Mouse (Mus musculus) MEL-GATA-1-ER (cell line): ENCODE measurements around the gene Scmh1.

Source experiments
- DNase-seq: peaks from one replicate; pipeline ENCODE4 v3.0.0-alpha.2; 2012; ENCODE audit warnings: low read depth; ENCODE audit errors: extremely low read depth

Scmh1 gene

DNA sequence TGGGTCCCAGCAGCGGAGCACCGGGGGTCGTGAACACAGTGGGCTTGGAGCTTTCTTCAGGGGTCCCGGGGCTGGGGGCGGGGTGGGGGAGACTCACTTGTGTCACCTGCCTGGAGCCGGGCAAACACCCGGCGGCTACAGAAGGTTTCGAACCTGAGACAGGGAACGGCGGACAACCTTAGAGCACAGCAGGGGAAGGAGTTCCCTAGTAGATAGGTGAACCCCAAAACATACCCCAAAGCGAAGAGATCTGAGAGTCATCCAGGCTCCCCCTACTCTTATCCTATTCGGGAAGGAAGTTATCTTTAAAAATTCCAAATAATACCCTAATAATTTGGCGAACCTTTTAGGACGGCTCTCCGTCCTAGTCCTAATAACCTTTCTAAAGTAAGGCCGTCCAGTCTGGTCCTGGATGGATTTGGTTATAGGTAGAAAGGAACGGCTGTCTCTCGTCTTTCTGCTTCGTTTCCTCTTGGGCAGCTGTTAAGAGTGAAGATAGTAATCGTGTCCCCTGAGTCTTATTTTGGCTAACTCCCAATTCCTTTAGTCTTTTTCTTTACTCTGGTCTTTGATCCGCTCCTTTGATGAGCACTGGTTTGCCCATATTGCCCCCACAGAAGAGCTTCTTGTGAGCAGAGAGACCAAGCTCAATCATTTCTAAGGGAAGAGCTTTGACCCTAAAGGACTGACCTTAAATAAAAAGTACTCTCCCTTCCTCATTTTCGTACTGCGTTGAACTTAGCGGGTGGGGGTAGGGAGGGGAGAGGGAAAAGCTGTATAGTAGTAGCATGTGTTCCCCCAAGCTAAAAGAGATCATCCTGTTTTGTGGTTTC, 941 bp downstream of the Scmh1 start:
- DNase-seq, result peak; percentile 46

- DNase-seq, result peak; percentile 39
Measured at GRCm38 (mm10) chr4:120406639-120407273, 1.7 kb downstream of the Scmh1 start.

DNA sequence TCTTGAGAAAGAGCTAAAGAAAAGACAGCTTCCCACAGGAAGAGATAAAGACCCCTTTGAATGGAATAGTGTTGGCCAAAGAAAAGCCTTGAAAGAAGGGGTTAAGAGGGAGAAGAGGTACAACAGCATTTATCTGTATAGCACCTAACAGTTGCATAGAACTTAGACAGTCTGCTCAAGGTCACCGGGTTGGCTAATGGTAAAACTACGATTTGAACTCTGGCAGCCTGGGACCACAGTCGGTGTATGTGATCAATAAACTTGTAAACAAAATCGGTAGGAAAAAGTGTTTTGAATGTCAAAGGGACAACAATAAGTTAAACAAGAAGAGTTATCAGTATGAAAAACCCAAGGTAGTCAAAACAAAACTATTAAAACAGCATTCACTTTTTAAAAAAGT, 13.0 kb downstream of the Scmh1 start:
- DNase-seq, result no peak

DNA sequence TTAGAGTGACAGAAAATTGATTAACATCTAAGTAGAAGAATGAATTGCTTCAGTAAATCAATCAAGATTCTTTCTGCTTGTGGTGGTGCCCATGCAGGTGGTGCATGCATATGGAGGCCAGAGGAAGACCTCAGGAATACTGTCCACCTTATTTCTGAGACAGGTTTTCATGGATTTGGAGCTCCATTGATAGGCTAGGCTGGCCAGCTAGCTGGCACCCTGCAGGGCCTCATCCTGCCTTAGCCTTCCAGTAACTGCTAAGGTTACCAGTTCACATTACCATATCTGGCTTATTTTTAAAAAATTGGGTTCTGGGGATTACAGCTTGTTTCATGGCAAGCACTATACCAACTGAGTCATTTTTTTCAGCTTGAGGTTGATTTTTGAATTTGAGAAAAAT, 15.1 kb downstream of the Scmh1 start:
- no peak for DNase-seq

DNA sequence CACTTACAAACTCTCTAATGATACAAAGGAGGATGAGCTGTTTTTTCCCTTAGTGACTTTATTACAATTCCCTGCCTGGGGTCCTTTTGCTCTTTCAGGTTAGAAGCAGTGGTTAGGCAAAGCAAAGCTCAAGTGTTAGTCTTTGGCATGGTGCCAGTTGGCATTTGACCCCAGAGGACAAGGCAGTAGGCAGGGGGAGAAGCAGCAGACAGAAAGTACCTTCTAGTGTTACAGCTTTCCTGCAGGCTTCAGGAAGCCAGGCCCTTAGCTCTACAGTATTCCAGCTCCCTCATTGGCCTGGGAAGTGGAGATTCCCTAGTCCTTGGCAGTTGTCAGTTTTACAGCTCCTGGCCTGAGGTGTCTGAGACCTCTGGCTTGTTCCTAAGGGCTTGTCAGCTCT, 15.6 kb downstream of the Scmh1 start:
- no peak for DNase-seq

- DNase-seq, result no peak
Measured at GRCm38 (mm10) chr4:120430601-120431000, 25.5 kb downstream of the Scmh1 start.

- no peak for DNase-seq
Measured at GRCm38 (mm10) chr4:120432599-120433373, 27.7 kb downstream of the Scmh1 start.

- DNase-seq, result no peak
Measured at GRCm38 (mm10) chr4:120461741-120462140, 56.7 kb downstream of the Scmh1 start.

GRCm38 (mm10) chr4:120472946-120473345, 67.9 kb downstream of the Scmh1 start:
- no peak for DNase-seq

- no peak for DNase-seq
Measured at GRCm38 (mm10) chr4:120487707-120488106, 82.6 kb downstream of the Scmh1 start.

- DNase-seq, result no peak
Measured at GRCm38 (mm10) chr4:120506955-120507354, 101.9 kb downstream of the Scmh1 start.

DNA sequence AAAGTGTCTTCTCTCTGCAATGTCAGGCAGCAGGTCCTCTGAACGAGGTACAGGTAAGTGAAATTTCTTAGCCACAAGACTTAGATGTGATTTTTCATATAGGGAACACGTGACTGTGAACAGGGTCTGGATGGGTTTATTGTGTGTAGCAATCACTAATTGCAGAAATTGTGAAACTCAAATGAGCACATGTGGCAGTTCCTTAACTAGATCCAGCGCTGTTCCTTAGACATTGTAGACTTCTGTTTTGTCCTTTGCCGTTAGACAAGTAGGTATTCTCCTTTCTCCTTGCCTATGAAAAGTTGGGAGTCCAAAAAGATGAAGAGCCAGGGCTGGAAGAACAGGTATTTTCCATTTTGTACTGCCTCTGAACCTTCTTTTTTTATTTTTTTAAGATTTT, 106.1 kb downstream of the Scmh1 start:
- no peak for DNase-seq

GRCm38 (mm10) chr4:120514366-120514765, 109.3 kb downstream of the Scmh1 start:
- no peak for DNase-seq

DNA sequence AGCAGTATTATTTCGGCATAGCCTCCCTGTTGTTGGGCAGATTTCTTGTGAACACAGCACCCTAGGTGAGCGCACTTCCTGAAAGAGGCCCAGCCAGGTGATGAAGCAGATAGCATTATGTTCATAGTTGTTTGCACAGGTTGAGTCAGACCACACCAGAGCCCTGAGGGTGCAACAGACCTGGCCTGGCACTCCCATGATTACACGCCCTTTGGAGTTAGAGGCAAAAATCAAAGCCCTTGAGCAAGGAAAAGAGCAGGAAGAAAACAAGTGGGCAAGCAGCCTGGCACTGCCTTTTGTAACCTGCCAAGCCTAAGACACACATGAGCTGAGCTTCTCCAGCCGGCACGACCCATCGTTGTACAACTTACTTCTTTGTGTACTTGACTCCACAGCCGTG, 111.4 kb downstream of the Scmh1 start:
- DNase-seq, result no peak

GRCm38 (mm10) chr4:120516907-120517306, 111.8 kb downstream of the Scmh1 start:
- DNase-seq, result no peak

DNA sequence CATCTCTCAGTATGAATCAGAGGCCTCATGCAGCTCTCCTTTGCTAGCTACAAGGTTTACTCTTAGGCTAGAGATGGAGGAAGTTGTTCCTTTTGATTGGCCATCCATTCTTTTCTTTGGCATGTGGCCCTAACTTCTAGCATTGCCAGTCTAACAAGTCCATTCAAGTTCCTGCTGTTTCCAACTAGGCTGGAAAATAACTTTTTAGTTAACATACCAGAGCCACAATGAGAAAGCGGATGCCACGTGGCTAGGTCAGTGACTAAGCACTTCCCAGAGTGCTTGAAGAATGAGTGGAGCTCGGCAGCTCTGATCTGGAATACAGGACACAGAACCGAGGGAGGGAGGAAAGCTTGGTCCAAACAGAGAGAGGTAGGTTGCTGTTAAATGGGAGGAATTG, 112.3 kb downstream of the Scmh1 start:
- no peak for DNase-seq

DNA sequence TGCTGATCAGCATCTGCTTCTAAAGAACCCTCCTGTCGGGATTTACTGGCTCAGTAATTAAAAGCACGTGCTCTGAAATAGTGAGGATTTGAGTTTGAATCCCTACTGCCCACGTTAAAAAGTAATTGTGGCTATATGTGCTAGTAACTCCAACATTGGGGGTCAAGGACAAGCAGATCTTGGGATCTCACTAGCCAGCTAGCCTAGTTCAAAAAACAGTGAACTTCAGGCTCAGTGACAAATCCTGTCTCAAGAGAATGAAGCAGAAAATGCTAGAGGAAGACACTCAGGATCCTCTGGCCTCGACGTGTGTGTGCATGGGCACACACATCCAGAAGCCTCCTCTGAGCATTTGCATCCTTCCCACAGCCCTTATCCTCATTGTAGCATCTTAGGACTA, 116.7 kb downstream of the Scmh1 start:
- DNase-seq, result no peak

DNA sequence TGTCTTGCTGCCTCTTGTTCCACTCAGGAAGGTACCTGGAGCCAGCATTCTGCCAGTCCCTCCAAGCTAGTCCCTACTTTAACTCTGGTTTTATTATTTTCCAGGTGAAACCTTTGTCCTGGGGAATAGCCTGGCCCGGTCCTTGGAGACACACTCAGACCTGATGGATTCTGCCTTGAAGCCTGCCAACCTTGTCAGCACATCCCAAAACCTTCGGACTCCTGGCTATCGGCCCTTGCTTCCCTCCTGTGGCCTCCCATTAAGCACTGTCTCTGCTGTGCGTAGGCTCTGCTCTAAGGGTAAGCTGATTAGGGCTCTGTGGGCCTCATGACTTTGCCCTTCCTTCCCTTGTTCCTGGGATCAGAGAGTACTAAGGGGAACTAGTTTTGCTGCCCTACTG, 117.3 kb downstream of the Scmh1 start:
- DNase-seq, result no peak

GRCm38 (mm10) chr4:120523092-120523491, 118.0 kb downstream of the Scmh1 start:
- peak; percentile 52 for DNase-seq

DNA sequence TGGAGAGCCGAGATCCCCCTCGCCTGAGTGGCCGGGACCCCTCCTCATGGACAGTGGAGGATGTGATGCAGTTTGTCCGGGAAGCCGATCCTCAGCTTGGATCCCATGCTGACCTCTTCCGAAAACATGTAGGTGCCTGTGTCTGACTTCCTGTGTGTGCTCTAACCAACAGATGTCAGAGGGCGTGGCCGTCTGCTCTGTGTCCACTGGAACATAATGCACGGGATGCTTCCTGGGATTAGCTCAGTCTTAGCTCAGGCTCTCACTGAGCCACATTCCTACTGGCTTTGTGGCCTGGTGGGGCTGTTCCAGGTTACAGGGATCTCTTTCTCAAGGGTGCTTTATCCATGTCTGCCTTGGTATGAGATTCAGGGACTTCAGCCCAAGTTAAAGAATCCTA, 123.1 kb downstream of the Scmh1 start:
- no peak for DNase-seq

DNA sequence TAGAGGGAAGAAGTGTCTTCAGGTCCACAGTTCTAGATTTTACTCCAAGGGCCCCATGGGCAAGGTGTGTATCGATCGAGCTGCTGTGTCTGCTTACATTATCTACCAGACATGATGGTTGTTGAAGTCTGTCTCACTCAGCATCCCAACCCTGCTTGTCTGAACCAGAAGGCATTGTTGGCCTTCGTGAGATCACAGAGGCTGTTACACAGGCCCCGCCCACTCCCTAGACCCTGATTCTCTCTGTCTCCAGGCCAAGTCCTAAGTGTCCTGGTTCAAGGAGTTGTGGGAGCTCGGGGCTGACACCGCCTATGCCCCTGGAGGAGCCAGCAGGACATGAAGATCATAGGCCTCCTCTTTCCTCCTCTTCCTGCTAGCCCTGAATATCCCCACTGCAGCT, 126.9 kb downstream of the Scmh1 start, which contains the start of gene Slfnl1:
Gene Slfnl1, plus strand, starts transcription at position 246 of the 400 bp plus-strand sequence.
- DNase-seq, result no peak

GRCm38 (mm10) chr4:120538664-120539063, 133.6 kb downstream of the Scmh1 start:
- no peak for DNase-seq
